Comparison of ENCODE assay signal across 18 mouse cellular contexts in the genomic region with DNA sequence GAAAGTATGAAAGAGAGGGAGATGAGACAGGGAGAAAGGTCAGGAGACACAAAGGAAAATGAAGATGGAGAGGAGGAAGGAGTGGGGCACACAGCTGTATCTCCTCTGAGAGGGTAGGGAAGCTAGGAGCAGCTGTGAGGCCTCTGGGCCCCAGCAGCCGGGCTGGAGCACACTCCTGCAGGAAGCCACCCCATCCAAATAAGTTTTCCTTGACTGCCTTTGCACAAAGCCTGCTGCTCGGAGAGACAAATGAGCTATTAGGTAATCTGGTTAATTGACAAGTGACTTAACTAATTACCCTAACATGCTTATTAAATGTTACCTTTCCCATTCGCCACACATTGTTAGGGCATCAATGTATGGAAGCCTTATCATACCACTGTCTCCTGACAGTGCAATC.
DNase-seq lines count a peak whose midpoint lies in the region; ATAC-seq lines count a peak whose summit lies in the region.
"Had no signal": no experiment of that assay in that cellular context is flagged by ENCODE, and none has a peak within 500 bp of the region (broad histone marks: within the 10 kb centered on the region; RNA-seq: fewer than 3 reads in every experiment).

No protein-coding gene starts in this region.

- peaks cover 75% of the 10 kb centered on the region for H3K27me3 ChIP-seq in forebrain, embryonic 12.5 days
- peaks cover 10% of the 10 kb centered on the region for H3K27me3 ChIP-seq in forebrain, embryonic 16.5 days (replicated peaks; ENCODE audit: control insufficient read depth, insufficient read depth, low read length)
- H3K27me3 ChIP-seq in kidney, embryonic 15.5 days = no peaks in the 10 kb centered on the region
- no peaks in the 10 kb centered on the region for H3K27me3 ChIP-seq in embryonic facial prominence, embryonic 14.5 days (replicated peaks; ENCODE audit: control insufficient read depth, insufficient read depth, low read length)
- no peaks in the 10 kb centered on the region for H3K27me3 ChIP-seq in neural tube, embryonic 15.5 days (replicated peaks)
- H3K27me3 ChIP-seq: embryonic facial prominence, embryonic 12.5 days; liver, embryonic 13.5 days; megakaryocyte, embryonic 14.5 days; stomach, embryonic 15.5 days had no signal

- H3K4me2 ChIP-seq in forebrain, embryonic 12.5 days = no peak overlapping the region
- no peak overlapping the region for H3K4me2 ChIP-seq in forebrain, embryonic 16.5 days (ENCODE audit: low read length)
- no peak overlapping the region for H3K4me2 ChIP-seq in kidney, embryonic 15.5 days
- H3K4me2 ChIP-seq in embryonic facial prominence, embryonic 14.5 days (ENCODE audit: low read depth, low read length) = no peak overlapping the region
- no peak overlapping the region for H3K4me2 ChIP-seq in neural tube, embryonic 15.5 days
- H3K4me2 ChIP-seq: embryonic facial prominence, embryonic 12.5 days; liver, embryonic 13.5 days; stomach, embryonic 15.5 days had no signal

- H3K4me1 ChIP-seq in forebrain, embryonic 12.5 days = peaks cover 25% of the 10 kb centered on the region
- H3K4me1 ChIP-seq in forebrain, embryonic 16.5 days (replicated peaks; ENCODE audit: control insufficient read depth, insufficient read depth, low read length) = peaks cover 19% of the 10 kb centered on the region
- H3K4me1 ChIP-seq in kidney, embryonic 15.5 days = peaks cover 42% of the 10 kb centered on the region
- peaks cover 18% of the 10 kb centered on the region for H3K4me1 ChIP-seq in embryonic facial prominence, embryonic 14.5 days (ENCODE audit: control insufficient read depth, insufficient read depth, low read length)
- H3K4me1 ChIP-seq in neural tube, embryonic 15.5 days = peaks cover 37% of the 10 kb centered on the region

- no peak overlapping the region for H3K4me3 ChIP-seq in forebrain, embryonic 12.5 days (replicated peaks)
- no peak overlapping the region for H3K4me3 ChIP-seq in forebrain, embryonic 16.5 days (replicated peaks; ENCODE audit: low read length)
- H3K4me3 ChIP-seq in kidney, embryonic 15.5 days (replicated peaks) = no peak overlapping the region
- H3K4me3 ChIP-seq in embryonic facial prominence, embryonic 14.5 days (ENCODE audit: low read depth, low read length) = no peak overlapping the region
- H3K4me3 ChIP-seq in neural tube, embryonic 15.5 days (replicated peaks) = no peak overlapping the region
- H3K4me3 ChIP-seq: embryonic facial prominence, embryonic 12.5 days; gastrocnemius, adult 2 months; liver, embryonic 13.5 days; megakaryocyte, embryonic 14.5 days; stomach, embryonic 15.5 days had no signal

- peak; percentile 72; the same call in 1 of the 2 replicates for ATAC-seq in forebrain, embryonic 12.5 days (ENCODE audit: low FRiP score)
- no peak for ATAC-seq in forebrain, embryonic 16.5 days
- ATAC-seq in kidney, embryonic 15.5 days (replicated peaks; ENCODE audit: low FRiP score) = no peak
- no peak; the same call in 1 of the 2 replicates for ATAC-seq in embryonic facial prominence, embryonic 14.5 days (ENCODE audit: low read depth)
- ATAC-seq in neural tube, embryonic 15.5 days (ENCODE audit: low FRiP score) = no peak

- H3K36me3 ChIP-seq in forebrain, embryonic 12.5 days (replicated peaks) = no peaks in the 10 kb centered on the region
- no peaks in the 10 kb centered on the region for H3K36me3 ChIP-seq in forebrain, embryonic 16.5 days (ENCODE audit: control insufficient read depth, insufficient read depth)
- no peaks in the 10 kb centered on the region for H3K36me3 ChIP-seq in kidney, embryonic 15.5 days
- no peaks in the 10 kb centered on the region for H3K36me3 ChIP-seq in embryonic facial prominence, embryonic 14.5 days (ENCODE audit: control insufficient read depth, insufficient read depth, low read length)
- no peaks in the 10 kb centered on the region for H3K36me3 ChIP-seq in neural tube, embryonic 15.5 days
- H3K36me3 ChIP-seq: embryonic facial prominence, embryonic 12.5 days; liver, embryonic 13.5 days; stomach, embryonic 15.5 days had no signal

- intact Hi-C loops in left cerebral cortex, postnatal 25 days (cut with DNase I) = no loop called here

- no peak overlapping the region for H3K9ac ChIP-seq in forebrain, embryonic 12.5 days
- no peak overlapping the region for H3K9ac ChIP-seq in forebrain, embryonic 16.5 days (replicated peaks; ENCODE audit: low read depth, low read length)
- no peak overlapping the region for H3K9ac ChIP-seq in kidney, embryonic 15.5 days
- H3K9ac ChIP-seq in embryonic facial prominence, embryonic 14.5 days (ENCODE audit: low read depth, low read length) = no peak overlapping the region
- H3K9ac ChIP-seq in neural tube, embryonic 15.5 days (replicated peaks) = no peak overlapping the region
- H3K9ac ChIP-seq: embryonic facial prominence, embryonic 12.5 days; liver, embryonic 13.5 days; stomach, embryonic 15.5 days had no signal

- DNase-seq in kidney, postnatal 25 days = no peak
- DNase-seq in embryonic facial prominence, embryonic 14.5 days (ENCODE audit: low spot score) = peak; percentile 31
- DNase-seq in left cerebral cortex, postnatal 25 days (ENCODE audit: low spot score in 2 of 2) = no peak
- DNase-seq in cerebellum, postnatal 36 days = no peak
- DNase-seq: adrenal gland, postnatal 25 days; cerebellum, postnatal 14 days; gastrocnemius, adult 2 months; heart, adult 18-20 months; liver, embryonic 13.5 days; lung, postnatal 10 days; right cerebral cortex, adult 18-20 months had no signal

- no peaks in the 10 kb centered on the region for H3K9me3 ChIP-seq in forebrain, embryonic 12.5 days
- H3K9me3 ChIP-seq in forebrain, embryonic 16.5 days (ENCODE audit: control insufficient read depth, low read length) = no peaks in the 10 kb centered on the region
- H3K9me3 ChIP-seq in kidney, embryonic 15.5 days (replicated peaks) = no peaks in the 10 kb centered on the region
- no peaks in the 10 kb centered on the region for H3K9me3 ChIP-seq in embryonic facial prominence, embryonic 14.5 days (ENCODE audit: control insufficient read depth, low read length)
- H3K9me3 ChIP-seq in neural tube, embryonic 15.5 days (replicated peaks) = no peaks in the 10 kb centered on the region
- H3K9me3 ChIP-seq: embryonic facial prominence, embryonic 12.5 days; liver, embryonic 13.5 days; stomach, embryonic 15.5 days had no signal

- 10% methylated on average over 3 of the region's 3 CpGs for WGBS in forebrain, embryonic 12.5 days
- 7% methylated on average over 3 of the region's 3 CpGs for WGBS in forebrain, embryonic 16.5 days
- WGBS in kidney, embryonic 15.5 days = 32% methylated on average over 3 of the region's 3 CpGs
- WGBS in embryonic facial prominence, embryonic 14.5 days = 44% methylated on average over 3 of the region's 3 CpGs
- 18% methylated on average over 3 of the region's 3 CpGs for WGBS in neural tube, embryonic 15.5 days

- H3K27ac ChIP-seq in forebrain, embryonic 12.5 days = no peak overlapping the region
- H3K27ac ChIP-seq in forebrain, embryonic 16.5 days (ENCODE audit: low read length) = no peak overlapping the region
- peak overlapping the region; percentile 29; the same call in 1 of the 2 replicates for H3K27ac ChIP-seq in kidney, embryonic 15.5 days
- H3K27ac ChIP-seq in embryonic facial prominence, embryonic 14.5 days (replicated peaks; ENCODE audit: low read depth, low read length) = no peak overlapping the region
- H3K27ac ChIP-seq in neural tube, embryonic 15.5 days (replicated peaks) = peak overlapping the region; percentile 51
- H3K27ac ChIP-seq: embryonic facial prominence, embryonic 12.5 days; gastrocnemius, adult 2 months; liver, embryonic 13.5 days; stomach, embryonic 15.5 days had no signal

Comparison
In these comparisons a context has a peak if more than half of its experiments do, and no peak if none do; other contexts are left out.
1. H3K27ac ChIP-seq: peak in kidney, embryonic 15.5 days (single experiment) and neural tube, embryonic 15.5 days (single experiment); none in forebrain, embryonic 12.5 days (single experiment), forebrain, embryonic 16.5 days (single experiment) and embryonic facial prominence, embryonic 14.5 days (single experiment).